Mouse (Mus musculus): ENCODE results near the gene Btbd35f28.
"Not testable (repeated sequence)": the region's sequence is repeated elsewhere in the genome, so short reads cannot be mapped to it uniquely, and the experiment has no call there.

Btbd35f28 gene

DNA sequence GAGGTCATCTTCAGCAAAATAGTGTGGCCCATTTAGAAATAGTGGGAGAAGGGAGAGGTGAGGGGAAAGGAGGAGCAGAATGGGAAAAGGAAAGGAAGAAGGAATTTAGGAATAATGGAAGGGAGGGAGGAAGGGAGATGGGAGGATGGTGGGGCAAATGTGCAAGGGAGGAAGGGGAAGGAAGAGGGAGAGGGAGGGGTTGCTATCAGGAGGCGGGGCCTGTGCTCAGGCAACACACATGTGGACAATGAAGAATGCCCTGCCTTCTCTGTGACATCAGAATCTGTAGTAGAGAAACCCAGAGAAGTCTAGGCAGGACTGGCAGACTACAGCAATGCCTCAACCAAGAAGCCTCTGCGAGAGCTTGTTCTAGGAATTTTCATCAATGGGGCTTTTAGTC is at the start of gene Btbd35f28:
Gene Btbd35f28 (plus strand): TSS at position 301 of the 400 bp plus-strand sequence.
- DNase-seq (ENCODE audit: low spot score) = not testable (repeated sequence)

Measured in ovary, adult 18-20 months (tissue).